Mouse (Mus musculus) midbrain, postnatal 0 days (tissue): Measurements from ENCODE around the gene Rspo3. TPM values are rescaled to one million over a fixed set of nuclear protein-coding genes. Genes with fewer than 3 reads are reported as not detected.

Experiments
- ATAC-seq: fragments of 200-750 bp; cut with Nextera tagmentation; 2 replicates; pipeline ENCODE4 v1.8.0; 2017; ENCODE audit warnings: moderate number of reproducible peaks, mild to moderate bottlenecking, moderate TSS enrichment, moderate library complexity; ENCODE audit not compliant: low FRiP score
- DNase-seq: peaks from one replicate; pipeline ENCODE4 v3.0.0-alpha.2; 2015; ENCODE audit warnings: low spot score
- H3K27ac ChIP-seq: fragments of 300-500 bp; sonication (generic); 2 replicates; pipeline ENCODE4 v1.5.1; 2014; ENCODE audit warnings: low read depth, mild to moderate bottlenecking, low read length, mixed read lengths
- H3K27me3 ChIP-seq: fragments of 300-500 bp; sonication (generic); 2 replicates; pipeline ENCODE4 v1.6.1; 2014; ENCODE audit warnings: low read length, control low read depth, mixed read lengths; ENCODE audit not compliant: insufficient read depth
- H3K36me3 ChIP-seq: fragments of 300-500 bp; sonication (generic); 2 replicates; pipeline ENCODE4 v1.6.1; 2014; ENCODE audit warnings: low read length, control low read depth, mixed read lengths; ENCODE audit not compliant: insufficient read depth
- H3K4me1 ChIP-seq: fragments of 300-500 bp; sonication (generic); 2 replicates; pipeline ENCODE4 v1.6.1; 2014; ENCODE audit warnings: mild to moderate bottlenecking, control low read depth, antibody characterized with exemption, low read length, mixed read lengths; ENCODE audit not compliant: insufficient read depth
- H3K4me2 ChIP-seq: fragments of 300-500 bp; sonication (generic); 2 replicates; pipeline ENCODE4 v1.6.1; 2014; ENCODE audit warnings: low read depth, mild to moderate bottlenecking, low read length, mixed read lengths; ENCODE audit not compliant: poor library complexity, severe bottlenecking
- H3K4me3 ChIP-seq: fragments of 300-500 bp; sonication (generic); 2 replicates; pipeline ENCODE4 v1.5.1; 2014; ENCODE audit warnings: low read depth, mild to moderate bottlenecking, low read length, moderate library complexity
- H3K9ac ChIP-seq: fragments of 300-500 bp; sonication (generic); replicated peaks from 2 replicates; pipeline ENCODE4 v1.6.1; 2014; ENCODE audit warnings: mild to moderate bottlenecking, low read length, moderate library complexity, mixed read lengths; ENCODE audit not compliant: poor library complexity, severe bottlenecking
- H3K9me3 ChIP-seq: fragments of 300-500 bp; sonication (generic); 2 replicates; pipeline ENCODE4 v1.6.1; 2016; ENCODE audit warnings: low read length, control low read depth
- CTCF ChIP-seq: IDR thresholded peaks from 2 replicates; pipeline ENCODE4 v1.5.1; 2016; ENCODE audit warnings: antibody characterized with exemption, mild to moderate bottlenecking
- WGBS: fragments of 180-500 bp; shearing (Covaris S2); extraction: QIAGEN DNeasy Blood & Tissue Kit; methylation state at CpG from one replicate; pipeline ENCODE4 v1.1.7; 2014; 5-methylcytosine and 5-hydroxymethylcytosine counted together
- polyA plus RNA-seq: library from polyadenylated mRNA; unstranded; fragments of >200 nt; fragmentation: Nextera tagmentation; extraction: Ambion mirVana; gene quantifications from 2 replicates; pipeline ENCODE4 v1.2.1, GENCODE M21; 2015
- total RNA-seq: library from RNA; depleted of rRNA; stranded (reverse); fragments of >200 nt; gene quantifications from 2 replicates; pipeline ENCODE4 v1.2.3, GENCODE M21; 2014

Gene Rspo3
- total and polyA plus RNA-seq, 2 experiments from 2014 or later = 3.0 to 3.8 TPM

- WGBS = 87% methylated on average over 1 of the region's 1 CpGs
- no peak overlapping the region for H3K4me2 ChIP-seq
- no peak for DNase-seq
Observed at GRCm38 (mm10) chr10:29513563-29513962, 22.1 kb downstream of the Rspo3 start.

GRCm38 (mm10) chr10:29508167-29508566, 27.5 kb downstream of the Rspo3 start:
- Histone ChIP-seq H3K9ac (no peak overlapping the region), H3K4me3 (no peak overlapping the region), H3K36me3 (no peaks in the 10 kb centered on the region), H3K9me3 (no peaks in the 10 kb centered on the region), H3K4me1 (no peaks in the 10 kb centered on the region), H3K27me3 (no peaks in the 10 kb centered on the region), H3K4me2 (no peak overlapping the region), H3K27ac (no peak overlapping the region)
- no peak for ATAC-seq
- 84% methylated on average over 2 of the region's 2 CpGs for WGBS
- no peak for TF ChIP-seq CTCF
- no peak for DNase-seq

More at GRCm38 (mm10) chr10:29513563-29513962, 22.1 kb downstream of the Rspo3 start:
- H3K4me1 ChIP-seq = no peaks in the 10 kb centered on the region
- H3K27ac ChIP-seq = no peak overlapping the region
- no peak overlapping the region for H3K4me3 ChIP-seq
- no peaks in the 10 kb centered on the region for H3K27me3 ChIP-seq
- no peak overlapping the region for H3K9ac ChIP-seq
- TF ChIP-seq CTCF = no peak
- no peaks in the 10 kb centered on the region for H3K36me3 ChIP-seq
- no peak for ATAC-seq
- H3K9me3 ChIP-seq = no peaks in the 10 kb centered on the region

GRCm38 (mm10) chr10:29497205-29497822, 38.4 kb downstream of the Rspo3 start:
- Histone ChIP-seq H3K36me3 (no peaks in the 10 kb centered on the region), H3K9me3 (no peaks in the 10 kb centered on the region), H3K4me3 (no peak overlapping the region), H3K27ac (no peak overlapping the region), H3K4me1 (no peaks in the 10 kb centered on the region), H3K9ac (no peak overlapping the region), H3K27me3 (no peaks in the 10 kb centered on the region), H3K4me2 (no peak overlapping the region)
- WGBS = 79% methylated on average over 3 of the region's 3 CpGs
- ATAC-seq (no peak), DNase-seq (no peak)
- TF ChIP-seq CTCF = no peak

- TF ChIP-seq CTCF = no peak
- ATAC-seq (no peak), DNase-seq (no peak)
- Histone ChIP-seq H3K36me3 (no peaks in the 10 kb centered on the region), H3K27ac (no peak overlapping the region), H3K9me3 (no peaks in the 10 kb centered on the region), H3K9ac (no peak overlapping the region), H3K4me3 (no peak overlapping the region), H3K4me1 (no peaks in the 10 kb centered on the region), H3K4me2 (no peak overlapping the region), H3K27me3 (no peaks in the 10 kb centered on the region)
- WGBS = 71% methylated on average over 1 of the region's 1 CpGs
Observed at GRCm38 (mm10) chr10:29493996-29494395, 41.7 kb downstream of the Rspo3 start.

- Histone ChIP-seq H3K27ac (no peak overlapping the region), H3K27me3 (no peaks in the 10 kb centered on the region), H3K36me3 (no peaks in the 10 kb centered on the region), H3K9ac (no peak overlapping the region), H3K4me3 (no peak overlapping the region), H3K9me3 (no peaks in the 10 kb centered on the region), H3K4me2 (no peak overlapping the region), H3K4me1 (no peaks in the 10 kb centered on the region)
- no peak for DNase-seq
- no peak for TF ChIP-seq CTCF
- 56% methylated on average over 1 of the region's 1 CpGs for WGBS
- ATAC-seq = no peak
Observed at GRCm38 (mm10) chr10:29480945-29481344, 54.7 kb downstream of the Rspo3 start.

- Histone ChIP-seq H3K27me3 (no peaks in the 10 kb centered on the region), H3K4me2 (no peak overlapping the region), H3K9ac (no peak overlapping the region), H3K27ac (no peak overlapping the region), H3K4me1 (no peaks in the 10 kb centered on the region), H3K36me3 (no peaks in the 10 kb centered on the region), H3K4me3 (no peak overlapping the region), H3K9me3 (no peaks in the 10 kb centered on the region)
- WGBS = 68% methylated on average over 3 of the region's 3 CpGs
- no peak for TF ChIP-seq CTCF
- DNase-seq (no peak), ATAC-seq (no peak)
Observed at GRCm38 (mm10) chr10:29479401-29479800, 56.3 kb downstream of the Rspo3 start.
